In the genomic region with DNA sequence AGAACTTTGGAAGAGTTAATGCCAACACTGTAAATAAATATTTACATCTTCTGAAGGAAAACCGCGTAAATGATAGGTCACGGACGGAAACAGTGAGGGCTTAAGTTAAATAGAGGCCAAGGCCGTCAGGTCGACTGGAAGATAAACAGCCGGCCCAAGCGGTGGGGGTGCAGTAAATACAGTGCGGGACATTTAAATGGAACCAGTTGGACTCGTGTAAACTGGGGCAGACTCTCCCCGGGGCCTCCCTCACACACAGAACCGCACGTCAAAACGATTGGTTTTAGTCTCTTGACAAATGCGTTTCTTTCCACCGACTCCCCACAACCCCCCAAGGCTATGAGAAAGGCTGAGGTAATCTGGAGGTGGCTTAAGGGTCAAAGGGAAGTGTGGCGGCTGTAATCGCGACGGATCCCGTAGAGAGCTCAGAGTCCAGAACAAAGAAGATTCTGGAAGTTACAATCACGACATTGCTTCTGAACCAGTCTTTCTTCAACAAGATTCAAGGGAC, we compare ENCODE assay signal across 12 mouse cellular contexts. TPM values are rescaled to one million over a fixed set of nuclear protein-coding genes. Genes with fewer than 3 reads are reported as not detected.
DNase-seq lines count a peak whose midpoint lies in the region; ATAC-seq and TF ChIP-seq lines count a peak whose summit lies in the region.
"Had no signal": no experiment of that assay in that cellular context is flagged by ENCODE, and none has a peak within 500 bp of the region (broad histone marks: within the 10 kb centered on the region; RNA-seq: fewer than 3 reads in every experiment).

No protein-coding gene starts in this region.

- no peaks in the 10 kb centered on the region for H3K9me3 ChIP-seq in kidney, postnatal 0 days (replicated peaks; ENCODE audit: low read length)
- H3K9me3 ChIP-seq in embryonic facial prominence, embryonic 11.5 days (replicated peaks; ENCODE audit: control insufficient read depth, low read length): no peaks in the 10 kb centered on the region
- no peaks in the 10 kb centered on the region for H3K9me3 ChIP-seq in limb, embryonic 10.5 days (replicated peaks)

- H3K4me2 ChIP-seq in kidney, postnatal 0 days (ENCODE audit: low read length): 0 out of 2 replicates have a peak overlapping the region, but pooled peaks have one; percentile 43
- no peak overlapping the region; the same call in 1 of the 2 replicates for H3K4me2 ChIP-seq in embryonic facial prominence, embryonic 11.5 days (ENCODE audit: low read depth, low read length)

- H3K27ac ChIP-seq in kidney, postnatal 0 days: no peak overlapping the region
- H3K27ac ChIP-seq in embryonic facial prominence, embryonic 11.5 days (replicated peaks; ENCODE audit: low read depth, low read length): no peak overlapping the region
- peak overlapping the region; percentile 66 for H3K27ac ChIP-seq in limb, embryonic 10.5 days

- H3K4me3 ChIP-seq in kidney, postnatal 0 days (replicated peaks; ENCODE audit: low read depth, low read length): no peak overlapping the region
- H3K4me3 ChIP-seq in embryonic facial prominence, embryonic 11.5 days (ENCODE audit: low read depth, low read length): no peak overlapping the region
- peak overlapping the region; percentile 6; the same call in 1 of the 2 replicates for H3K4me3 ChIP-seq in limb, embryonic 10.5 days
- H3K4me3 ChIP-seq: erythroblast, embryonic 14.5 days had no signal

- no peak overlapping the region for H3K9ac ChIP-seq in kidney, postnatal 0 days (ENCODE audit: low read depth, low read length)
- peak overlapping the region; percentile 28; the same call in 1 of the 2 replicates for H3K9ac ChIP-seq in embryonic facial prominence, embryonic 11.5 days (replicated peaks; ENCODE audit: low read length)

- H3K36me3 ChIP-seq in kidney, postnatal 0 days (ENCODE audit: insufficient read depth, low read length): no peaks in the 10 kb centered on the region
- no peaks in the 10 kb centered on the region for H3K36me3 ChIP-seq in embryonic facial prominence, embryonic 11.5 days (replicated peaks; ENCODE audit: control insufficient read depth, insufficient read depth, low read depth, low read length)
- no peaks in the 10 kb centered on the region for H3K36me3 ChIP-seq in limb, embryonic 10.5 days
- H3K36me3 ChIP-seq: G1E had no signal

- no peak for TF ChIP-seq CTCF in kidney, postnatal 0 days (IDR thresholded peaks at IDR 0.05; ENCODE audit: low read depth)

- DNase-seq in kidney, postnatal 0 days (ENCODE audit: low spot score): no peak
- no peak for DNase-seq in kidney, postnatal 14 days
- peak; percentile 36 for DNase-seq in embryonic facial prominence, embryonic 11.5 days (ENCODE audit: low spot score)
- no peak for DNase-seq in limb, embryonic 10.5 days (ENCODE audit: low spot score)
- DNase-seq in retina, embryonic 14.5 days (ENCODE audit: low spot score): peak; percentile 74
- no peak for DNase-seq in spleen, adult 12 weeks (ENCODE audit: low spot score)
- DNase-seq in layer of hippocampus, adult 9-10 months (ENCODE audit: low spot score): no peak

- 0 out of 2 replicates have a peak, but pooled peaks cover 3% of the 10 kb centered on the region for H3K4me1 ChIP-seq in kidney, postnatal 0 days (replicated peaks; ENCODE audit: insufficient read depth, low read length)
- peaks cover 5% of the 10 kb centered on the region; the same call in 1 of the 2 replicates for H3K4me1 ChIP-seq in embryonic facial prominence, embryonic 11.5 days (ENCODE audit: control insufficient read depth, insufficient read depth, low read length)
- H3K4me1 ChIP-seq in limb, embryonic 10.5 days: peaks cover 64% of the 10 kb centered on the region

- no peaks in the 10 kb centered on the region for H3K27me3 ChIP-seq in kidney, postnatal 0 days (ENCODE audit: insufficient read depth, low read length)
- no peaks in the 10 kb centered on the region for H3K27me3 ChIP-seq in embryonic facial prominence, embryonic 11.5 days (ENCODE audit: control insufficient read depth, insufficient read depth, low read length)
- peaks cover 21% of the 10 kb centered on the region; the same call in 1 of the 2 replicates for H3K27me3 ChIP-seq in limb, embryonic 10.5 days (ENCODE audit: low read depth, poor library complexity, severe bottlenecking)

- WGBS in kidney, postnatal 0 days: 29% methylated on average over 22 of the region's 22 CpGs
- 18% methylated on average over 22 of the region's 22 CpGs for WGBS in embryonic facial prominence, embryonic 11.5 days
- 18% methylated on average over 22 of the region's 22 CpGs for WGBS in limb, embryonic 10.5 days

- no peak for ATAC-seq in kidney, postnatal 0 days (replicated peaks; ENCODE audit: low FRiP score, low read depth)
- ATAC-seq in embryonic facial prominence, embryonic 11.5 days (replicated peaks; ENCODE audit: insufficient number of reproducible peaks, low FRiP score, low TSS enrichment, low read depth): no peak
- no peak for ATAC-seq in megakaryocyte, adult 5-6 weeks (ENCODE audit: poor library complexity, severe bottlenecking)

RNA-seq across cellular contexts. Expression of gene Tcp11, which starts 4.0 kb away (rescaled TPM):
- 5.8 TPM in 2 replicates for polyA plus RNA-seq in kidney, postnatal 0 days (2015; fragmentation: Nextera tagmentation; extraction: Ambion mirVana)
- 1.1 and 1.3 TPM in 2 replicates for polyA plus RNA-seq in embryonic facial prominence, embryonic 11.5 days (2014; fragmentation: Nextera tagmentation; extraction: Ambion mirVana)
- polyA plus RNA-seq in limb, embryonic 10.5 days (2016; fragmentation: Nextera tagmentation; extraction: Ambion mirVana): 0.97 and 1.1 TPM in 2 replicates
- 0.11 and 1.1 TPM in 2 replicates for total RNA-seq in megakaryocyte, adult 5-6 weeks (2015)
- 0.66 TPM in 1 of 2 replicates, not detected in the other for total RNA-seq in megakaryocyte, adult 5-6 weeks (2017)
- total RNA-seq: G1E; gastrocnemius, adult 18-20 months had no signal
- polyA plus RNA-seq: adrenal gland, adult 2 months; erythroblast, embryonic 14.5 days; G1E had no signal

RNA-seq across cellular contexts. Expression of gene Scube3, which starts 57.5 kb away (rescaled TPM):
- polyA plus RNA-seq in kidney, postnatal 0 days (2015; fragmentation: Nextera tagmentation; extraction: Ambion mirVana): 14.2 and 14.7 TPM in 2 replicates
- polyA plus RNA-seq in embryonic facial prominence, embryonic 11.5 days (2014; fragmentation: Nextera tagmentation; extraction: Ambion mirVana): 8.6 and 10.3 TPM in 2 replicates
- 10.9 and 11.0 TPM in 2 replicates for polyA plus RNA-seq in limb, embryonic 10.5 days (2016; fragmentation: Nextera tagmentation; extraction: Ambion mirVana)
- not detected in 2 replicates for total RNA-seq in megakaryocyte, adult 5-6 weeks (2015)
- not detected in 2 replicates for total RNA-seq in megakaryocyte, adult 5-6 weeks (2017)
- polyA plus RNA-seq: erythroblast, embryonic 14.5 days; G1E had no signal

Comparison
In these comparisons a context has a peak if more than half of its experiments do, and no peak if none do; other contexts are left out.
1. DNase-seq: peak in embryonic facial prominence, embryonic 11.5 days (single experiment) and retina, embryonic 14.5 days (single experiment); none in kidney, postnatal 0 days (single experiment), kidney, postnatal 14 days (single experiment), limb, embryonic 10.5 days (single experiment), spleen, adult 12 weeks (single experiment) and layer of hippocampus, adult 9-10 months (single experiment).